Mouse (Mus musculus): ENCODE data around the gene Psat1.

- TF ChIP-seq CTCF (IDR thresholded peaks at IDR 0.05; ENCODE audit: low read depth) (peak; percentile 46), EP300 (IDR thresholded peaks at IDR 0.05; ENCODE audit: low read depth) (no peak)
Measured at GRCm38 (mm10) chr19:15984449-15985171, 37.5 kb upstream of the Psat1 start, which contains the start of gene Cep78.

Measured in liver, embryonic 14.5 days (tissue).